Mouse (Mus musculus) megakaryocyte, embryonic 14.5 days (primary cell): ENCODE measurements around the gene Ptprb.

Source experiments
- FLI1 ChIP-seq: IDR thresholded peaks from 2 replicates; pipeline ENCODE4 v1.6.1; 2012; ENCODE audit warnings: low read length, inconsistent platforms, mixed read lengths
- GATA1 ChIP-seq: IDR thresholded peaks from 3 replicates; pipeline ENCODE4 v1.6.1; 2012; ENCODE audit warnings: mixed read lengths, low read length, inconsistent platforms, borderline replicate concordance

DNA sequence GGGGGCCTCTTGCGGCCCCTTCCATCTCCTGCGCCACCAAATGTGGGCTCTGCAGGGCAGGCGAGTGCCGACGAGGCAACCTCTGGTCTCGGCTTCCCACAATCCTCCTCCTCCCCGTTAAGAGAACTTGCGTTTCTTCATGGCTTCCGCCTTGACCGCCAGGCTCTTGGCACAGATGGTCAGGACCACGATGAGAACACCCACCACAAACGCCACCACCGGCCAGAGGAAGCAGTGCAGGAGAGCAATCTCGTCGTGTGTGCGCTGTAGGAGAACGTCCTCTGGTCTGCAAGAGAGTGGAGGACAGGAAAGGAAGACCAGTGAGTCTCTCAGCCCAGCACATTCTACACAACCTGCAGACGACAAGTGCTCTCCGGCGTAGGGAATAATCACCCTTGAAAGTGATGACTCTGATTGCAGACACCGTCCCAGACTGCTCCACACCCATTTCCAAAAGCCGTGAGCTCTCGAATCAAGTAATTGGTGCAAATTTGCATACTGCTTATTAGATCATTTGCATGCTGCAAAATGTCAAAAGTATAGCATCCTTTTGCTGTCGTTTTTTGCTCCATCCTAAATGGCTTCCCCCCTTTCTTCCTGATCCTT is 142.9 kb downstream of the Ptprb start:
- TF ChIP-seq GATA1: no peak
- TF ChIP-seq FLI1: no peak
